Mouse (Mus musculus) lung, postnatal 0 days (tissue): Measurements from ENCODE around the gene Kifc3. TPM values are rescaled to one million over a fixed set of nuclear protein-coding genes. Genes with fewer than 3 reads are reported as not detected.
A peak's percentile ranks its signal among the peaks of the same experiment; 100 is the strongest.

ENCODE experiments used
- ATAC-seq: fragments of 200-750 bp; cut with Nextera tagmentation; 2 replicates; pipeline ENCODE4 v1.8.0; 2017; ENCODE audit warnings: moderate library complexity
- DNase-seq: peaks from one replicate; pipeline ENCODE4 v3.0.0-alpha.2; 2016; ENCODE audit warnings: low spot score
- H3K27ac ChIP-seq: fragments of 300-500 bp; sonication (generic); 2 replicates; pipeline ENCODE4 v1.5.1; 2014; ENCODE audit warnings: antibody characterized with exemption, mild to moderate bottlenecking, low read length, mixed read lengths
- H3K27me3 ChIP-seq: fragments of 300-500 bp; sonication (generic); replicated peaks from 2 replicates; pipeline ENCODE4 v1.6.1; 2014; ENCODE audit warnings: low read length, mixed read lengths; ENCODE audit not compliant: insufficient read depth
- H3K36me3 ChIP-seq: fragments of 300-500 bp; sonication (generic); 2 replicates; pipeline ENCODE4 v1.6.1; 2014; ENCODE audit warnings: low read length, mixed read lengths; ENCODE audit not compliant: insufficient read depth
- H3K4me1 ChIP-seq: fragments of 300-500 bp; sonication (generic); 2 replicates; pipeline ENCODE4 v1.6.1; 2014; ENCODE audit warnings: antibody characterized with exemption, low read depth, low read length, mixed read lengths; ENCODE audit not compliant: insufficient read depth
- H3K4me2 ChIP-seq: fragments of 300-500 bp; sonication (generic); replicated peaks from 2 replicates; pipeline ENCODE4 v1.6.1; 2014; ENCODE audit warnings: low read depth, mild to moderate bottlenecking, low read length, moderate library complexity, mixed read lengths
- H3K4me3 ChIP-seq: fragments of 300-500 bp; sonication (generic); 2 replicates; pipeline ENCODE4 v1.5.1; 2014; ENCODE audit warnings: low read depth, low read length
- H3K9ac ChIP-seq: fragments of 300-500 bp; sonication (generic); replicated peaks from 2 replicates; pipeline ENCODE4 v1.6.1; 2014; ENCODE audit warnings: low read depth, mild to moderate bottlenecking
- H3K9me3 ChIP-seq: fragments of 300-500 bp; sonication (generic); 2 replicates; pipeline ENCODE4 v1.6.1; 2016; ENCODE audit warnings: low read length, mixed read lengths
- CTCF ChIP-seq: IDR thresholded peaks from 2 replicates; pipeline ENCODE4 v1.5.1; 2016; ENCODE audit warnings: antibody characterized with exemption, mild to moderate bottlenecking
- EP300 ChIP-seq: IDR thresholded peaks from 2 replicates; pipeline ENCODE4 v1.6.1; 2016; ENCODE audit warnings: antibody characterized with exemption, mild to moderate bottlenecking, control low read depth
- WGBS: fragments of 180-500 bp; shearing (Covaris S2); extraction: QIAGEN DNeasy Blood & Tissue Kit; methylation state at CpG from one replicate; pipeline ENCODE4 v1.1.7; 2014; 5-methylcytosine and 5-hydroxymethylcytosine counted together
- polyA plus RNA-seq: library from polyadenylated mRNA; unstranded; fragments of >200 nt; fragmentation: Nextera tagmentation; extraction: Ambion mirVana; gene quantifications from 2 replicates; pipeline ENCODE4 v1.2.1, GENCODE M21; 2015

Gene Kifc3
- polyA plus RNA-seq, 1 experiment from 2014 or later: 23.7 TPM

DNA sequence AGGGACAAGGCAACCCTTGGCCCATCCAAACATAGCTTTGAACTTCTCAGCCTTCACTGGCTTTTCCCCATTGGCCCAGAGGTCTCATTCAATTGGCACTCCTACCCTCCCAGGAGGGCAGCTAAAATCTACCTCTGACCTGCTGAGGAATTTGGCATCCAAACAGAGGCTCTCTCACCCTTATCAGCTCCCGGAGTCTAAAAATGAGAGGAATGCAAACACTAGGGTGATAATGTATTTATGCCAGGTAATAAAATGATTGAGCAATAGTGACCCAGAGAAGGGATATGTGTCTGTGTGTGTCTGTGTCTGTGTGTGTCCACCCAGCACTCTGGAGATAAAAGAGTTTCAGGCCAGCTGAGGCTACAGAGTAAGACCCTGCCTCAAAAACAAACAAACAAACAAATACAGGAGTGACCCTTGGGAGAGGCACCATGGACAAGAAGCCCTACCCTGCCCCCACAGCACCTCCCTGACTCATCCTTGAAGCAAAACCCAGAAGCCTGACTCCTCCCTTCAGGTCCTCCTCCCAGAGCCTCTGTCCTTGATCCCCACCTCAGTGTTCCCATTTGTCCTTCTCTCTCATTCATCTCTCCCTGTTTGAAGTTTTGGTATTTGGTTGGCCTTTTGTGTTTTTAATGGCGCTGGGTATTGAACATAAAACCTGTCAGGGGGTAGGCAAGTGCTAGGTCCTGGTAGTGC, 56.4 kb downstream of the Kifc3 start:
- Histone ChIP-seq H3K9ac (no peak overlapping the region), H3K4me2 (no peak overlapping the region), H3K36me3 (no peaks in the 10 kb centered on the region), H3K4me3 (no peak overlapping the region), H3K4me1 (peaks cover 18% of the 10 kb centered on the region; the same call in 1 of the 2 replicates), H3K27ac (no peak overlapping the region), H3K9me3 (no peaks in the 10 kb centered on the region), H3K27me3 (no peaks in the 10 kb centered on the region)
- DNase-seq (peak; percentile 72), ATAC-seq (peak; percentile 13; the same call in 1 of the 2 replicates)
- WGBS: 44% methylated on average over 2 of the region's 2 CpGs
- TF ChIP-seq CTCF (no peak), EP300 (peak; percentile 86)

GRCm38 (mm10) chr8:95144631-95145015, 58.0 kb downstream of the Kifc3 start:
- WGBS: 56% methylated on average over 2 of the region's 2 CpGs
- no peak overlapping the region for H3K9ac ChIP-seq
- DNase-seq (no peak), ATAC-seq (no peak)
- no peaks in the 10 kb centered on the region for H3K27me3 ChIP-seq
- TF ChIP-seq EP300: no peak
- no peak for TF ChIP-seq CTCF
- H3K4me2 ChIP-seq: no peak overlapping the region
- H3K4me3 ChIP-seq: no peak overlapping the region
- peaks cover 28% of the 10 kb centered on the region for H3K4me1 ChIP-seq
- no peak overlapping the region for H3K27ac ChIP-seq
- H3K36me3 ChIP-seq: no peaks in the 10 kb centered on the region
- no peaks in the 10 kb centered on the region for H3K9me3 ChIP-seq

- Histone ChIP-seq H3K27me3 (no peaks in the 10 kb centered on the region), H3K4me2 (no peak overlapping the region), H3K4me3 (no peak overlapping the region), H3K9ac (no peak overlapping the region), H3K9me3 (no peaks in the 10 kb centered on the region), H3K36me3 (no peaks in the 10 kb centered on the region), H3K27ac (no peak overlapping the region; the same call in 1 of the 2 replicates), H3K4me1 (peaks cover 28% of the 10 kb centered on the region)
- ATAC-seq: peak; percentile 46; the same call in 1 of the 2 replicates
- peak; percentile 16 for DNase-seq
- 58% methylated on average over 6 of the region's 6 CpGs for WGBS
- TF ChIP-seq EP300 (no peak; the same call in none of the 2 replicates), CTCF (no peak)
Observed at GRCm38 (mm10) chr8:95143805-95144630, 58.6 kb downstream of the Kifc3 start.

GRCm38 (mm10) chr8:95142985-95143804, 59.4 kb downstream of the Kifc3 start:
- H3K4me1 ChIP-seq: peaks cover 30% of the 10 kb centered on the region
- no peaks in the 10 kb centered on the region for H3K27me3 ChIP-seq
- peak overlapping the region; percentile 85 for H3K27ac ChIP-seq
- 14% methylated on average over 17 of the region's 17 CpGs for WGBS
- peak overlapping the region; percentile 99; the same call in 1 of the 2 replicates for H3K4me2 ChIP-seq
- H3K36me3 ChIP-seq: no peaks in the 10 kb centered on the region
- TF ChIP-seq EP300: 0 out of 2 replicates have a peak, but pooled peaks have one; percentile 82
- TF ChIP-seq CTCF: no peak
- H3K4me3 ChIP-seq: no peak overlapping the region
- ATAC-seq (peak; percentile 53), DNase-seq (peak; percentile 66)
- H3K9ac ChIP-seq: no peak overlapping the region
- H3K9me3 ChIP-seq: no peaks in the 10 kb centered on the region

DNA sequence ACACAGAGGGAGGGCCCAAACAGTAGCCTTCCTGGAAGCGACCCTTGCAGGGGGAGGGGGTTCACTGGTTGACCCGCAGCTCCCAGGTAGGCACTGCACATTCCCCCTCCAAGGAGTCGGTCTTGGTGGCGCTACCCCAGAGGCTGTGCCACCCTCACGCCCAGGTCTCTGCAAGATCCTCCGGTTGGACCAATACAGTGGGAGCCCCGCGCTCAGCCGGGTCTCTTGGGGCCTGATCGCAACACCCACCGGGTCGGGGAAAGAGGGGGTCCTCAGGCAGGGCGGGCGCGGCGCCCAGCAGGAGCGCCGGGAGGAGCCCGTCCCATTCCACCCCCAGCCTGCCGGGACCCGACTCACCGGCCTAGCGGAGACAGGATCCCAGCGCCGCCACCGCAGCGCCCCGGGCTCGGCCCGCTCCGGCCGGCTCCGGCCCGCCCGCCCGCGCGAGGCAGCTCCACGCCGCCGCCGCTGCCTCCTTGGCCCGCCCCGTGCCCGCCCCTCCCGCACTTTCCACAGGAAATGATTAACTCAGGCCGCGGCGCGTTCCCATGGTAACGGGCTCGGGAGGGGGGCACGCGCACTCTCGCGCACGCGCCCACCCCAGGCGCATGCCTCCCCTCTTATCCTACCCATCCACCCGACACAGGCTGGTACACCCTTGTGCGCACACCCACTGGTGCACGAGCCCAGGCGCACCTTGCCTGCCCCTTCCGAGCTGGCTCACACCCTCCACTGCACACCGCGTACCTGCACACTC, 60.4 kb downstream of the Kifc3 start:
- H3K9ac ChIP-seq: peak overlapping the region; percentile 76
- H3K27ac ChIP-seq: peak overlapping the region; percentile 85
- H3K27me3 ChIP-seq: no peaks in the 10 kb centered on the region
- peak; percentile 63 for ATAC-seq
- H3K4me3 ChIP-seq: peak overlapping the region; percentile 63
- TF ChIP-seq EP300 (no peak), CTCF (no peak)
- H3K4me2 ChIP-seq: peak overlapping the region; percentile 99
- H3K4me1 ChIP-seq: peaks cover 35% of the 10 kb centered on the region
- WGBS: 2% methylated on average over 30 of the region's 66 CpGs
- peak; percentile 75 for DNase-seq
- no peaks in the 10 kb centered on the region for H3K9me3 ChIP-seq
- no peaks in the 10 kb centered on the region for H3K36me3 ChIP-seq
